Mouse (Mus musculus) olfactory bulb, adult 2 months (tissue): Measurements from ENCODE around the gene Igsf10.

Source experiments
- CTCF ChIP-seq: fragments of 200-500 bp; IDR thresholded peaks from 2 replicates; pipeline ENCODE4 v1.5.1; 2012; ENCODE audit warnings: low read depth, mild to moderate bottlenecking, low read length, moderate library complexity; ENCODE audit not compliant: insufficient read depth
- POLR2A ChIP-seq: fragments of 200-500 bp; IDR thresholded peaks from 2 replicates; pipeline ENCODE4 v1.6.1; 2012; ENCODE audit warnings: mild to moderate bottlenecking, low read depth, low read length, moderate library complexity; ENCODE audit not compliant: insufficient read depth

DNA sequence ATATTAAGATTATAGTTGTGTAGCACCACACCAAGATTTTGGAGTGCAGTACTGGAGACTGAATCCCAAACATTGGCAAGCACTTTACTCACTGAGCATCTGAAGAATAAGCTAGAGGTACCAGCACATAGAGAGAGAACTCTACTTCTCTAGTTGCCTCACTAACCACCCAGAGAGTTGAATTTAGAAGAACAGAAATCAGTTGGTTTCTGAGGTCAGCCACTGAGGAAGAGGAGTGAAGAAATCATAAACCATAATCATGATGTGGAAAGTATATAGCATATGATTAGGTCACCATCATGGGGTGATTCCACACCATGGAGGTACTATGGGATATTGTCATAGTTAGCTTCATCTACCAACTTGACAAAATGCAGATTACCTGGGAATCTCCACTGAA is 7.6 kb upstream of the Igsf10 start:
- no peak for TF ChIP-seq POLR2A
- TF ChIP-seq CTCF = no peak
